ENCODE assay signal across 8 mouse cellular contexts in genomic region chr19:28678646-28679270, GRCm38 (mm10). TPM values are rescaled to one million over a fixed set of nuclear protein-coding genes. Genes with fewer than 3 reads are reported as not detected.
DNase-seq lines count a peak whose midpoint lies in the region; ATAC-seq lines count a peak whose summit lies in the region.

No protein-coding gene starts in this region.

- no peak overlapping the region for H3K27ac ChIP-seq in forebrain, embryonic 12.5 days
- H3K27ac ChIP-seq in kidney, embryonic 14.5 days (ENCODE audit: low read depth, low read length): no peak overlapping the region
- H3K27ac ChIP-seq in midbrain, embryonic 13.5 days: no peak overlapping the region

- ATAC-seq in forebrain, embryonic 12.5 days (ENCODE audit: low FRiP score): no peak
- ATAC-seq in kidney, embryonic 14.5 days (ENCODE audit: low FRiP score, low TSS enrichment): no peak
- ATAC-seq in midbrain, embryonic 13.5 days: no peak
- ATAC-seq in erythroblast, adult 5-6 weeks (replicated peaks; ENCODE audit: low FRiP score, poor library complexity, severe bottlenecking): no peak

- peak overlapping the region; percentile 97 for H3K4me2 ChIP-seq in forebrain, embryonic 12.5 days
- peak overlapping the region; percentile 99 for H3K4me2 ChIP-seq in kidney, embryonic 14.5 days (replicated peaks; ENCODE audit: low read depth, low read length)
- H3K4me2 ChIP-seq in midbrain, embryonic 13.5 days (replicated peaks): peak overlapping the region; percentile 98

- DNase-seq in retina, postnatal 1 day: peak; percentile 28
- no peak for DNase-seq in retina, embryonic 14.5 days (ENCODE audit: low spot score)
- DNase-seq in frontal cortex, postnatal 14 days (ENCODE audit: low spot score in 2 of 2): no peak
- no peak for DNase-seq in frontal cortex, postnatal 10 days (ENCODE audit: low spot score in 2 of 2)

- peak overlapping the region; percentile 60 for H3K4me3 ChIP-seq in forebrain, embryonic 12.5 days (replicated peaks)
- peak overlapping the region; percentile 71 for H3K4me3 ChIP-seq in kidney, embryonic 14.5 days (ENCODE audit: low read length)
- H3K4me3 ChIP-seq in midbrain, embryonic 13.5 days (replicated peaks): peak overlapping the region; percentile 58

- peaks cover 60% of the 10 kb centered on the region for H3K27me3 ChIP-seq in forebrain, embryonic 12.5 days
- peaks cover 14% of the 10 kb centered on the region for H3K27me3 ChIP-seq in kidney, embryonic 14.5 days (ENCODE audit: control insufficient read depth, insufficient read depth, low read length)
- peaks cover 60% of the 10 kb centered on the region for H3K27me3 ChIP-seq in midbrain, embryonic 13.5 days

- under 1% methylated on average over 30 of the region's 30 CpGs for WGBS in forebrain, embryonic 12.5 days
- under 1% methylated on average over 30 of the region's 30 CpGs for WGBS in kidney, embryonic 14.5 days
- under 1% methylated on average over 30 of the region's 30 CpGs for WGBS in midbrain, embryonic 13.5 days

- H3K36me3 ChIP-seq in forebrain, embryonic 12.5 days (replicated peaks): no peaks in the 10 kb centered on the region
- H3K36me3 ChIP-seq in kidney, embryonic 14.5 days (ENCODE audit: control insufficient read depth, insufficient read depth, low read length): no peaks in the 10 kb centered on the region
- no peaks in the 10 kb centered on the region for H3K36me3 ChIP-seq in midbrain, embryonic 13.5 days

- H3K9ac ChIP-seq in forebrain, embryonic 12.5 days: peak overlapping the region; percentile 57; the same call in 1 of the 2 replicates
- peak overlapping the region; percentile 72 for H3K9ac ChIP-seq in kidney, embryonic 14.5 days (ENCODE audit: low read depth, low read length)
- peak overlapping the region; percentile 70; the same call in 1 of the 2 replicates for H3K9ac ChIP-seq in midbrain, embryonic 13.5 days (replicated peaks)

- H3K9me3 ChIP-seq in forebrain, embryonic 12.5 days: no peaks in the 10 kb centered on the region
- H3K9me3 ChIP-seq in kidney, embryonic 14.5 days (ENCODE audit: control insufficient read depth, low read length): no peaks in the 10 kb centered on the region
- H3K9me3 ChIP-seq in midbrain, embryonic 13.5 days: no peaks in the 10 kb centered on the region

- peaks cover 29% of the 10 kb centered on the region for H3K4me1 ChIP-seq in forebrain, embryonic 12.5 days
- peaks cover 21% of the 10 kb centered on the region; the same call in 1 of the 2 replicates for H3K4me1 ChIP-seq in kidney, embryonic 14.5 days (ENCODE audit: control insufficient read depth, insufficient read depth, low read length)
- H3K4me1 ChIP-seq in midbrain, embryonic 13.5 days (replicated peaks): peaks cover 33% of the 10 kb centered on the region

RNA-seq across cellular contexts. Expression of gene Glis3, which starts 1.1 kb away (rescaled TPM):
- polyA plus RNA-seq in forebrain, embryonic 12.5 days (2016; fragmentation: Nextera tagmentation; extraction: Ambion mirVana): 2.2 and 2.6 TPM in 2 replicates
- polyA plus RNA-seq in kidney, embryonic 14.5 days (2014; fragmentation: Nextera tagmentation; extraction: Ambion mirVana): 7.1 and 7.9 TPM in 2 replicates
- 2.2 and 2.9 TPM in 2 replicates for polyA plus RNA-seq in midbrain, embryonic 13.5 days (2015; fragmentation: Nextera tagmentation; extraction: Ambion mirVana)
- 0.38 and 1.7 TPM in 2 replicates for total RNA-seq in erythroblast, adult 5-6 weeks (2015; ENCODE audit: low replicate concordance)
- total RNA-seq in erythroblast, adult 5-6 weeks (2017; ENCODE audit: low replicate concordance): 0.43 and 0.70 TPM in 2 replicates
